Mouse (Mus musculus) heart, adult 8-10 months (tissue): Measurements from ENCODE around the gene Arl13b. TPM values are rescaled to one million over a fixed set of nuclear protein-coding genes. Genes with fewer than 3 reads are reported as not detected.

Source experiments
- DNase-seq: peaks from one replicate; pipeline ENCODE4 v3.0.0; 2022; ENCODE audit warnings: low spot score
- total RNA-seq, 4 experiments: library from RNA; stranded (reverse); gene quantifications; 2 replicates each; pipeline ENCODE4 v1.2.4; 2022

Arl13b gene
- total RNA-seq, 4 experiments from 2014 or later = 5.0 to 7.9 (median 6.5) TPM

DNA sequence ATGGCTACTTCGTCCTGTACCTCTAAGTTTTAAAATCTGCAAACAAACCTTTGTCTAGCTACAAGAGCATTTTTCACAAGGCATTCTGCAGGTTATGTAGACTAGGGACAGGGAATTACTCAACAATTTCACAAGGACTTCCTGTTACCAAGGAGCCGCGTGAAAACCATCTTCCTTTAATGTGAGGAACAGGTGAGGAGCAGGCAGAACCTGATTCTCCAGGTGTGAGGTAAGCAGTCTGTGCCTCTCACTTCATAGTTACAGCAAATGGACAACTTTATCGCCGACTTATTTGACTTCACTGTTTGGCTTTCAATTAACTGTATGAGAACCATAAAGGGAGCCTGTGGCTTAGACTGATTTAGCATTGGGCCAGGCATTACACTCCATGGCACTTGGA is 32.3 kb downstream of the Arl13b start, which contains the start of gene Stx19:
Gene Stx19 (plus strand): TSS at position 186 of the 400 bp plus-strand sequence.
- no peak for DNase-seq

DNA sequence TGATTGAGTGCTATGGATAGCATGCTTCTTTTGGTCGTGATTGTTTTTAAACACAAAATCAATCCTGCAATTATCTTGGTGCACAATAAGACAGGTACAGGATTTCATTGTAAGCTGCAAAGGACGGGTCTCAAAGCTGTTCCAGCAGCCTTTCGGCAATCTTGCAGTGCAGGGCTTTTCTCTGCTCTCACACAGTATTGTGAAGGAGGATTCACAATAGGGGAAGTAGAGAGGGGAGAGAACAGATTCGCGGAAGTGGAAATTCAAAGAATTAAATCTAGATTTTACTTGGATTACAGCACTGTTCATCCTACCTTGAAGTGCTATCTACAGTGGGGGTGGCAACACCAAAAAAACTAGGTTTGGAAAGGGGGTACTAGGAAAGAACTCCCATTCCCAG is 33.0 kb downstream of the Arl13b start:
- DNase-seq = no peak

DNA sequence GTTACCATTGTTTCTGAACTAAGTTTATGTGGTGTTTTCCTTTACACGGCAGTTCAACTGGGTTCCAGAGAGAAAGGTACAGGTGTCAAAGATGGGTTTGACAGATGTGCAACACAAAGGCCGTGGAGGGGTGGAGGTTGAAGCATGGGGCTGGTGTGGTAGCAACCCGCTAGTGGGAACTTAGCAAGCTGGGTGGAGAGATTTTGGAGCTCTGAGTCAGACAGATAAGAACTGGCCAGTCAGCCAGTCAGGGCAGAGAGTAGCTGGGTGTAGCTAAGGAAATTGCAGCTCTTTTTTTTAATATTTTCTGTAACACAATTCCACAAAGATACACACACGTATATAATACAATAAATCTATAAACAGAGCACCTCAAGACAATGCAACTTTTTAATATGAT is 36.0 kb downstream of the Arl13b start:
- no peak for DNase-seq

DNA sequence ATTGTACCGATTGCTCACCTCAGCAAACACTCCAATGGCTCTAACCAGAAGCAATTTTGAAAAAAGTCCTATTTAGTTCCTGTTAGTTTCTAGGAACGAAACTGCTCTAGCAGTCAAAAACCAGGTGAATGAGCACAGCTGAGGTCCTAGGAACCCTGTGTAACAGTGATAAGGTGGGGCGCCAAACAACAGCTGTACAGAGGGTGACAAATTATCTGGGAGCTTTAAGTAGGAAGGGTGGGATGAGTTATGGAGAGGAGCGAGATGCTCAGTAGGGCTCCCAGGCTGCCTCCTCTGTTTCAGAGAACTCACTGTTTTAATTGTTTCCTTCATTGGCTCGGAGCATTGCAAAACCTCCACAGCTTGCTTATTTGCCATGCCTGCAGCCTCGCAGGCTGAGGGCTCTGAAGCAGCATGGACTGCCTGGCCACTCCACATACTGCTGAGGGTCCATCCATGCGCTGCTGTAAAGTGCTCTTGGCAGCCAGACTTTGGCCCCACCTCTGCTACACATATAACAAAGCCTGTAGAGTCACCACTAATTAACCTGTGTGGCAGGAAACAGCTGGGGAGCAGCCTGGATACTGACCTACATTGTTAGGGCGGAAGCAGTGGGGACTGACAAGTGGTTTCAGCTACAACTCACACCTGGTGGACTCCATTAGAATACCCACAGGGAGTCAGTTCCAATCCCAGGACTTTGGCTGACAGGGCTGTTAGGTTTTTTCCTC is 39.4 kb downstream of the Arl13b start:
- DNase-seq = no peak

DNA sequence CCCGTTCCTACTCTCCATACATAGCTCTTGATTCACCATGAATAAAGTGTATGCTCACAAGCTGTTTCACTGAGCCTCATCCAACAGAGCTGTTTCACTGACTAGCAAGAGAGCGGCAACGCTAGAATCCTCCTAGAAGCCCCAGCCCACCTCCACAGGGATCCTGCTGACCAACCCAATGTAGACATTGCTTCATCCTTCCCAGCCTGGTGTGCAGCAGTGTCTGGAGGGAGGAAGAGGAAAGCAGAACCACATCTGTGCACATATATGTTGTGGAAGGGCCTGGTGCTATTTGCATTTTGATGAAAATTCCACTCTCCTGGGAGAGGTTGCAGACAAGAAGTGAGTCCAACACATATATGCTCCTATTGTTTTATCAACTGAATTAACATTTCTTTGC is 42.2 kb downstream of the Arl13b start:
- no peak for DNase-seq

DNA sequence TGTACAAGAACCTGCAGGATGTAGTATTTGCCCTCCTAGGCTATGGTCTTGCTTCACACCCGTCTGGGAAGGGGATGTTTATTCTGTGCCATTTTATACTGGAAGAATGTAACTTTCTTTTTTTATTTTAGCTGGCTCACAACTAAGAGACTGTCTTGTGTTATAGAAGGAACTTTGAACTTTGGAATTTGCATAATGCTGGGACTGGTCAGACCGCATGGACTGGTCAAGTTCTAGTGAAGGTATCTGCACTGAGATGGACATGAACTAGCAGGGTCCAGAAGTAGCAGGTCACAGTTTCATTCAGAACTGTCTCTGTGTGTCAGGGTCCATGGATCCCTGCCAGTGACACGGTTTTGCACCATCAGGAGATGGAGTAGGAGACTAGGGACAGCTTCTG is 47.0 kb downstream of the Arl13b start:
- no peak for DNase-seq

DNA sequence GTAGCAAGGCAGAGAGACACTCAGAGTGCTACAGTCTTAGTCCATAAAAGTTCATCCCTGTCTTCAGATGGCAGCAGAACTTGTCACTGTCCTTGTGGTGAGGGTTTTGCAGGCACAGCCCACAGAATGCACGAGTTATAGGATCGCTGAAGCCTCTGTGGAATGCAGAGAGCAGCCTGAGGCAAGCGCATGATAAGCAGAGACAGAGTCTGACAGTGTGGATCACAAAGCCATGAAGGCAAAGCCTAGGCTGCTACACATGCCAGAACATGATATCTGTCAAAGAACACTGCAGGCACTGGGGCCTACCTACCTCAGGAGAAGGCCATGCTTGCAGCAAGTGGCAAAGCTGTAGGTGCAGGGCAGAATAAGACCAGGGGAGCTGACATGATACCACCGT is 47.4 kb downstream of the Arl13b start:
- no peak for DNase-seq

DNA sequence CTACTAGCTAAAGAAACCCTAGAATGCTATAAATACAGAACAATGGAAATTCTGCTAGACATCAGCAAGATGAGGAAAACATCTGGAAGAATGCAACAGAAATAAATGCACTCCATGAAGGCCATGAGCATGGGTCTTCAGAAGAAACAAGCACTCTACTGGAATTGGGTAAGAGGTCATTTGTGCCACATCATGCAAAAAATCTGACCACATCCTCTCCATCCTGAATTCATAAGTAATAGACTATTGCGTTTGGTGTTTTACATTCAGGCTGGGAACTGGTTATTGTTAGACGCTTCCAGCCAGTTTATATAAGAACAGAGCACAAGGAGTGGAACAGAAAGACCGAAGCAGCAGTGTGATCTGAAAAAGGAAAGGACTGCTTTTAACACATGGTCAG is 48.0 kb downstream of the Arl13b start:
- DNase-seq = no peak

DNA sequence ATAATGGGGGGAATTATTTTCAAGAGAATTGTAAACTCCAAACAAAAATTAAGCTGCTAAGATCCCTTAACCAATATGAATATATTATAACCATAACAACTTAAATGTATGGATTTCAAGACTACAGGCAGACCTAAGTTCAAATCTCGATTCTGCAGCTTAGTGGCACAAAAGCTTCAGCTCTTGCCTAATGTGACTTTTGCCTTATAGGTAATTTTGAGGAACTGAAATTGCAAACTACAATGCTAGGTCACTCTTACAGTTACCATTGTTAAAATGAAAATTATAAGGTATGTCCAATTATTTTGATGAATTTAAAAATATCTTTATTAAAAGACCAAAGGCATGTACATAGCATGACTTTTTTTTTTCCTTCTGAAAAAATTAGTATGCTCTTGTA is 50.2 kb downstream of the Arl13b start:
- no peak for DNase-seq

DNA sequence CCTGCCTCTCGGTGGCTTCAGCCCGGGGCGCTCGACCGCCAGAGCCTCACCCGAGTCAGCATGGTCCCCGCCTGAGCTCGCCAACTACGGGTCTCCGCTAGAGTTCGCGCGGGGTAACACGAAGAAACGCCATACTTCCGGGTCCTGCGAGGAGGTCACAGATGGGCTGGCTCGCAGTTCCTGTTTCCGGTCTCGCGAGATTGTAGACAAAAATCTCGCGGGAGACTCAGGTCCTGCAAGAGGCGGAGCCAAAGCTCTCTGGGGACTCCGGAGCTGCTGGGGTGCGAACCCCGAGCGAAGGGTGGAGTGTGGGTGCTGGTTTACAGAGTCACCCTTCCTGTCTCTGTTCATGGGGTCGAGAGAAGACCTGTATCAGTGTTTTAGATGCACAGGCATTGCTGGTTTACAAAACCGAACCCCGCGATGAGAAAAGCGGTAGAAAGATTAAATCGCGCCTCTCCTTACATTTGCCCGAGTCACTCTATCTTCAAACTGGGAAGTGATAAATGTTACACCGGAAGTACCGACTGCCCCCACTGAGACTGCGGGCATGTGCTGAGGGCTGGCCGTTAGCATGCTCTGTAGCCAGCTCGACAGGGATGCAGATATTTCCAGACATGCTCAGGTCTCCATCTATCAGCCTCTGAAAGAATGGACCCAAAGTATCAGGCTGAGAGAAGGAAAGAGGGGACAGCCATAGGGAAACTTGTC is 60.1 kb downstream of the Arl13b start, which contains the start of gene Nsun3:
Gene Nsun3 (minus strand): TSS at position 198 of the 711 bp plus-strand sequence.
- DNase-seq = peak; percentile 95

DNA sequence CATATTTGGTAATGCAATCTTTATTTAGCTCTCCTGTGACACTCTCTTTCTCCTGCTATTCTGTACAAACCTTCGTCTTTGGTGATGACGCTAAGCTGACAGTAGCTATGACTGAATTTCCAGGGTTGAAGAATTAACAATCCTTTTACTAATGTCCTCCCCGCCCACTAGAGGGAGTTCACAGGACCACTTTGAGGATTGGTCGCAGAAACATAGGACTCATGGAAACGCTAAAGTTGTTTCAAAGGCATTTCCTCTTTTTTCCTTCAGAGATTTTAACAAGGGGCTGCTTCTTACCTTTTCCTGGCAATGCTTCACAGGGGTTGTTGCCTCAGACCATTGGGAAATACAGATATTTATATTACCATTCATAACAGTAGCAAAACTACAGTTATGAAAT is 64.6 kb downstream of the Arl13b start:
- DNase-seq = no peak

DNA sequence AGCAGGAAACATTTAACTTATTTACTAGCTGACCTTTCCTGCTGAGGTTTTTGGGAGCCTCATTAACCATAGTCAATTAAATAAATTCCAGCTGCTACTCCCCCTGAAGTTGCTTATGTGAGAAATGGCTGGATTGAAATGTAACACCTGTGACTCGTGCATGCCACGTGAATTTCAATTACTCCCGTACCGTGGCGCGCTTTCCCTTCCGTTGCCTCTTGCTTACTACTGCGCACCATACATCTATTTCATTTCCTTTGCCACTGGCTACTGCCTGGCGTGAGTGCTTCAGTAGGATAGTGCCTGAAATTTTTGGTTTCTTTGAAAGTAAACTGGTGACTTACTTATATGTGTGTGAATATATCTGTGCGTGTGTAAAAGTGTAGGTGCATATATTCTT is 68.6 kb downstream of the Arl13b start:
- DNase-seq = no peak

DNA sequence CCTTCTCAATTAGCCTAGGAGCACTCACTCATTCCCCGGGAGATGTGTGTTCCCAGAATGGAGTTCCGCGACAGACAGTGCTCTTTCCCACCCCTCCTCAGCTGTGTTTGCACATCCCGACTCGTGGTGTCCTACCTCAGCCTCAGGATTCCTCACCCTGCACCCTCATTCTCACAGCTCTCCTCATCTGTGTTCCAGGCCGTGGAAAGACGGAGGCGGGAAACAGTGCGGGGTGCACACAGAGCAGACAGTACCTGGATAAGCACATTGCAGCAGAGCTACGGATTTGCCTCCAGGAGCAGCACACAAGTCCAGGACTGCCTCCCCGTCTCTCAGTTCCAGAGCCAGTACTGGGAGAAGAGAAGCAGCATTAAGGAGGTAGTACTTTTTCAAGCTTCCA is 70.8 kb downstream of the Arl13b start:
- no peak for DNase-seq

DNA sequence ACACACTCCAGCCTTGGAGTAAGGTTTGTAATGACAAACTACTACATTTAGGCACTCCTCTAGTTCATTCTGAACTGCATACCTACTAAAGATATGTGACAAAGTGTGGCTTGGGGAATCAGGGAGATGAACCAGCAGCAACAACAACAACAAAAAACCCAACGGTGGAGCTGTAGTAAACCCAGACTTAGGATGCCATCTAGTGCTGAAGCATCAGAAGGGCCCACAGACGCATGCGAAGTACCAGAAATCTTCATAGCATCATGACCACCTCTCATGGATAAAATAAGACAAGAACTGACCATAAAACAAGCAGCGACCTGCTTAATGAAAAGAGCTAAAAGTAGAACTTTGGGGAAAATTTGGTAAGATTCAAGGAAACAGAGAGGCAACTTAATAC is 73.4 kb downstream of the Arl13b start:
- no peak for DNase-seq

DNA sequence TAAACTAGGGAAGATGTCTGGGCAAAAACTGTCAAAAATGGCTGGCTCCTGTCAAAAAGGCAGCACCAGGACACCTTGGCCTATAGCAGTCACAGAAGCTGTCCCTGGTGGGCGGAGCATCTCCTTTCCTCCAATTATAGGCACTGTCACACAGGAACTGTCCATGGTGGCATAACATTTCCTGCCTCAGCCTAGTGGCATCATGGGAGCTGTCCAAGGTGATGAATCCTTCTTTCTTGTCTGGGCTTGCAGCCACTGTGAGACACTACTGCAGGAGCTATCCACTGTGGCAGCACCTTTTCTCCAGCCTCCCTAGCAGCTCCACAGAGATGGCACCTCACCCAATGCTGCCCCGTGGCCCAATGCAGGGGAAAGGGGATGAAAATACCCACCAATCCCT is 88.5 kb downstream of the Arl13b start:
- no peak for DNase-seq

DNA sequence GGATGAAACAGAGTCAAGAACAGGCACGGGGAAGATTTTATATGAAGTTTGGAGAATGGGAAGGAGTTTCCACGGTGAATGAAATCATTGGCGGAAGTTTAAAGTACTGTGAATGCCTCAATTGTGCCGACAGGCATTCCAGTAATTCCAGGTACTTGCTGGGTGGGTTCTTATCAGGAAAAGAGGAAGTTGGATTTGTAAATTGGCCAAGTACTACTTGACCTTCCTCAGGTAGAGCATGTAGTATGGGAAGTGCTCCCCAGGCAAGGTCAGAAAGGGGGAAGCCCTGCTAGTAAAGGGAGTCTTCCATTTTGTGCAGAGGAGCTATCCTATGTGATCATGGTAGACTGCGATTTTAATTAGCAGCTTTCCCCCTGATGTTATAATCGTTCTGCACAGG is 91.5 kb downstream of the Arl13b start:
- no peak for DNase-seq

DNA sequence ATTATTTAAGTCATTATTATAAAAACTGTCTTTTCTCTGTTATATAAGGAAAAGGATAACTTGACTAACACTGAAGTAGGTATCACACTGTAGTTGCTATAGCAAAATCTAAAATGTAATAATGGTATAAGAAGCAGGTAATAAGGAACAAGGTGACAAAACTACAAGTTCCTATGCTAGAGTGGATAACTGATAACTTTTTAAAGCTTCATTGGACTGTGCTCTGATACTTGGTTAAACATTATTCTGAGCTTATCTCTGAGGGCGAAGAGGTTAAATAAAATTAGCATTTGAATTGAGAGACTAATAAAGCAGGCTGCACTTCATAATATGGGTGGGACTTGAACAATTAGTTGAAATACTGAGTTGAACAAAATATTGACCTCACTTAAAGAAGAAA is 93.2 kb downstream of the Arl13b start:
- DNase-seq = no peak

DNA sequence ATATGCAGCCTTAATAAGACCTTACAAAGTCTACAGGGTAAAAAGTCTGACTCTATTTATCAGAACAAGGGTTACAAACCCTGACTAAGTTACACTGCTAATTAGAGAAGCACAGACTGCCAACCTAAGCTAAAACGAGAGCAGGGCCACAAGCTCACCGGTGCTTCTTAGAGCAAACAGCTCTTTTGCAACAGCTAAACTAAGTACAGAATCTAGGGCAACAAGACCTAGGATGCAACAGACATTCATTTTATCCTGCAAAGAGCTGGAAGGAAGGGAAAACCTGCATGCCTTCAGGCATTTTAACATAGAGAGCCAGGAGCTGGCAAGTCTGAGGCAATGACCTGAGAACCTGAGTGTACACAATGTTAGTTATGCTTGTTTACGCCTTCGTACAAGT is 93.8 kb downstream of the Arl13b start:
- no peak for DNase-seq

DNA sequence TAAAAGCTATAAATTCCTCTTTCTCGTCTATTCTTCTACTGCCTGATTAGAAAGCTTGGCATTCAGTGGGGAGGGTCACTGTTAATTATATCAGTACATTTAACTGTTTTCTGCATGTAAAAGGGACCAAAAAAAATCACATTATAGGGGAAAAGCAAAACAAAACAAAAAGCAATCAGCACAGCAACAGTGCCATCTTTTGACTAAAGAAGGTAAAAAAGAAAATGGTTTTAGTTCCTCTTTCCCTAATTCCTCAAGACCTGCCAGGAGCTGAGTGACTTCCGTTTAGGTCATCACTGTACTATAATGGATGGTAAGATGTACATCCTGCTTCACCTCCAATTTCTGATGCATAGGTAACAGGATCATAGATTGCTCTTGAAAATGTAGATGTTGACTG is 101.0 kb downstream of the Arl13b start:
- no peak for DNase-seq
